Mouse (Mus musculus) liver, embryonic 11.5 days (tissue): ENCODE measurements around the gene Tbx19. TPM values are rescaled to one million over a fixed set of nuclear protein-coding genes. Genes with fewer than 3 reads are reported as not detected.
A peak's percentile ranks its signal among the peaks of the same experiment; 100 is the strongest.

Source experiments
- ATAC-seq: fragments of 200-750 bp; cut with Nextera tagmentation; replicated peaks from 2 replicates; pipeline ENCODE4 v1.8.0; 2017; ENCODE audit warnings: moderate number of reproducible peaks, mild to moderate bottlenecking, moderate TSS enrichment, moderate library complexity; ENCODE audit not compliant: low FRiP score
- DNase-seq: peaks from one replicate; pipeline ENCODE4 v3.0.0-alpha.2; 2017; ENCODE audit warnings: low spot score
- H3K27ac ChIP-seq: fragments of 300-500 bp; sonication (generic); 2 replicates; pipeline ENCODE4 v1.5.1; 2014; ENCODE audit warnings: mild to moderate bottlenecking, low read depth, low read length, control low read depth
- H3K27me3 ChIP-seq: fragments of 300-500 bp; sonication (generic); replicated peaks from 2 replicates; pipeline ENCODE4 v1.6.1; 2014; ENCODE audit warnings: low read length, mixed read lengths; ENCODE audit not compliant: control insufficient read depth, insufficient read depth
- H3K36me3 ChIP-seq: fragments of 300-500 bp; sonication (generic); 2 replicates; pipeline ENCODE4 v1.6.1; 2014; ENCODE audit warnings: mild to moderate bottlenecking, low read length, moderate library complexity, mixed read lengths; ENCODE audit not compliant: control insufficient read depth, insufficient read depth
- H3K4me1 ChIP-seq: fragments of 300-500 bp; sonication (generic); replicated peaks from 2 replicates; pipeline ENCODE4 v1.6.1; 2014; ENCODE audit warnings: low read length, mixed read lengths; ENCODE audit not compliant: control insufficient read depth, insufficient read depth
- H3K4me2 ChIP-seq: fragments of 300-500 bp; sonication (generic); 2 replicates; pipeline ENCODE4 v1.6.1; 2014; ENCODE audit warnings: mild to moderate bottlenecking, control low read depth, moderate library complexity
- H3K4me3 ChIP-seq: fragments of 300-500 bp; sonication (generic); 2 replicates; pipeline ENCODE4 v1.5.1; 2014; ENCODE audit warnings: low read depth, low read length, control low read depth
- H3K9ac ChIP-seq: fragments of 300-500 bp; sonication (generic); 2 replicates; pipeline ENCODE4 v1.6.1; 2014; ENCODE audit warnings: low read depth, low read length, control low read depth
- H3K9me3 ChIP-seq: fragments of 300-500 bp; sonication (generic); 2 replicates; pipeline ENCODE4 v1.6.1; 2016; ENCODE audit warnings: low read length, inconsistent platforms, mixed read lengths; ENCODE audit not compliant: control insufficient read depth
- WGBS: fragments of 180-500 bp; shearing (Covaris S2); extraction: QIAGEN DNeasy Blood & Tissue Kit; methylation state at CpG from one replicate; pipeline ENCODE4 v1.1.7; 2014; 5-methylcytosine and 5-hydroxymethylcytosine counted together
- polyA plus RNA-seq: library from polyadenylated mRNA; unstranded; fragments of >200 nt; fragmentation: Nextera tagmentation; extraction: Ambion mirVana; gene quantifications from 2 replicates; pipeline ENCODE4 v1.2.1, GENCODE M21; 2014

The Tbx19 gene
- polyA plus RNA-seq, 1 experiment from 2014 or later: 0.18 TPM

- peak overlapping the region; percentile 80 for H3K27ac ChIP-seq
- peak; percentile 86 for ATAC-seq
Measured at GRCm38 (mm10) chr1:165104707-165105259, 55.8 kb downstream of the Tbx19 start.

GRCm38 (mm10) chr1:165099569-165099968 lies 61.0 kb downstream of the Tbx19 start:
- Histone ChIP-seq H3K36me3 (no peaks in the 10 kb centered on the region), H3K9ac (no peak overlapping the region), H3K4me1 (peaks cover 3% of the 10 kb centered on the region; the same call in 1 of the 2 replicates), H3K27me3 (no peaks in the 10 kb centered on the region), H3K9me3 (no peaks in the 10 kb centered on the region), H3K4me3 (no peak overlapping the region), H3K4me2 (no peak overlapping the region), H3K27ac (no peak overlapping the region)
- no peak for DNase-seq
- ATAC-seq: no peak

More at GRCm38 (mm10) chr1:165104707-165105259, 55.8 kb downstream of the Tbx19 start:
- no peak for DNase-seq
- Histone ChIP-seq H3K9ac (no peak overlapping the region), H3K36me3 (no peaks in the 10 kb centered on the region), H3K4me1 (peaks cover 11% of the 10 kb centered on the region), H3K4me3 (no peak overlapping the region), H3K4me2 (peak overlapping the region; percentile 42), H3K27me3 (no peaks in the 10 kb centered on the region), H3K9me3 (no peaks in the 10 kb centered on the region)
- WGBS: 33% methylated on average over 7 of the region's 7 CpGs

GRCm38 (mm10) chr1:165094871-165095270 lies 65.7 kb downstream of the Tbx19 start:
- WGBS: 57% methylated on average over 7 of the region's 7 CpGs
- Histone ChIP-seq H3K9ac (no peak overlapping the region), H3K4me3 (no peak overlapping the region), H3K4me1 (no peaks in the 10 kb centered on the region; the same call in 1 of the 2 replicates), H3K27me3 (no peaks in the 10 kb centered on the region), H3K9me3 (no peaks in the 10 kb centered on the region), H3K36me3 (no peaks in the 10 kb centered on the region), H3K4me2 (no peak overlapping the region), H3K27ac (no peak overlapping the region)
- no peak for DNase-seq
- no peak for ATAC-seq

GRCm38 (mm10) chr1:165091721-165092120 lies 68.9 kb downstream of the Tbx19 start:
- WGBS: 12% methylated on average over 15 of the region's 15 CpGs
- Histone ChIP-seq H3K36me3 (no peaks in the 10 kb centered on the region), H3K9me3 (no peaks in the 10 kb centered on the region), H3K4me3 (no peak overlapping the region), H3K27ac (no peak overlapping the region), H3K9ac (no peak overlapping the region), H3K4me1 (no peaks in the 10 kb centered on the region; the same call in 1 of the 2 replicates), H3K4me2 (peak overlapping the region; percentile 53), H3K27me3 (no peaks in the 10 kb centered on the region)
- DNase-seq: no peak
- ATAC-seq: peak; percentile 75

GRCm38 (mm10) chr1:165089556-165089955 lies 71.0 kb downstream of the Tbx19 start:
- no peak overlapping the region for H3K27ac ChIP-seq
- no peaks in the 10 kb centered on the region for H3K9me3 ChIP-seq
- H3K36me3 ChIP-seq: no peaks in the 10 kb centered on the region
- DNase-seq (no peak), ATAC-seq (no peak)
- H3K4me1 ChIP-seq: no peaks in the 10 kb centered on the region; the same call in 1 of the 2 replicates
- WGBS: 62% methylated on average over 3 of the region's 3 CpGs
- H3K4me2 ChIP-seq: no peak overlapping the region
- H3K4me3 ChIP-seq: no peak overlapping the region
- no peaks in the 10 kb centered on the region for H3K27me3 ChIP-seq
- H3K9ac ChIP-seq: no peak overlapping the region

Other genes with a start within 250 kb of the Tbx19 start
- not detected in 2 replicates for gene Xcl1, start 225.2 kb downstream of the Tbx19 start, polyA plus RNA-seq
- 14.0 and 14.1 TPM in 2 replicates for gene Sft2d2, start 33.7 kb upstream of the Tbx19 start, polyA plus RNA-seq
- 73.0 and 90.6 TPM in 2 replicates for gene Tiprl, start 76.2 kb upstream of the Tbx19 start, polyA plus RNA-seq
- gene Gpr161, start 135.0 kb upstream of the Tbx19 start, polyA plus RNA-seq: 0.48 and 0.58 TPM in 2 replicates